Mouse (Mus musculus) myocyte (in vitro differentiated cells): Measurements from ENCODE around the gene 1700003F12Rik.

Experiments used
- MAX ChIP-seq: IDR thresholded peaks from one replicate; pipeline ENCODE4 v1.6.1; 2011; ENCODE audit warnings: low read depth, mild to moderate bottlenecking, control low read depth
- POLR2A ChIP-seq: IDR thresholded peaks from one replicate; pipeline ENCODE4 v1.6.1; 2011; ENCODE audit warnings: low read depth, mild to moderate bottlenecking, control low read depth, moderate library complexity; ENCODE audit not compliant: insufficient read length
- POLR2AphosphoS2 ChIP-seq: IDR thresholded peaks from one replicate; pipeline ENCODE4 v1.6.1; 2011; ENCODE audit warnings: low read depth, control low read depth; ENCODE audit not compliant: insufficient read length
- TCF3 ChIP-seq: IDR thresholded peaks from one replicate; pipeline ENCODE4 v1.6.1; 2011; ENCODE audit warnings: low read depth, control low read depth; ENCODE audit not compliant: insufficient read length
- USF1 ChIP-seq: IDR thresholded peaks from one replicate; pipeline ENCODE4 v1.6.1; 2011; ENCODE audit warnings: low read depth, mild to moderate bottlenecking, control low read depth, moderate library complexity

DNA sequence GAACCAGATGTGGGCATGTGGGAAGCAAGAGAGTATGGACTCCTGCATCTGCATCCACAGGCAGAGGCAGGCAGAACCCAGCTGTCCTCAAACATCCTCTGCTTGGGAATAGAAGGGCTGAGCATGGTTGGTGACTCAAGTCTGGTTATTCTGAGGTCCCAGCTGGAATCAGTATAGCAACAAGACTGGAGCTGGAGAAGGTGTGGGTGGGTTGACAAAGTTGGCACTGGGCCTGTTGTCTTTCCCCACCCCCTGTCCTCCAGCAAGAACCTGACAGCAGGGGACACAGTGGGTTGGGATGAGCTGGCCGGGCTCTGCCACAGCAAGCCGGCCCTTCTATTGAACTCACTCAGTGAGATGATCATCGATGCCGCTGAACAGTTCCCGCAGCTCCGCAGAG is 8.3 kb downstream of the 1700003F12Rik start:
- TF ChIP-seq POLR2AphosphoS2: no peak
- TF ChIP-seq POLR2A: no peak
- no peak for TF ChIP-seq USF1
- no peak for TF ChIP-seq MAX
- TF ChIP-seq TCF3: no peak
